Mouse (Mus musculus) ES-E14 (cell line): Measurements from ENCODE around the gene Cracr2b. TPM values are rescaled to one million over a fixed set of nuclear protein-coding genes. Genes with fewer than 3 reads are reported as not detected.

ENCODE experiments used
- DNase-seq: peaks from one replicate; pipeline ENCODE4 v3.0.0-alpha.2; 2013; ENCODE audit warnings: low read depth, low spot score
- H3K27ac ChIP-seq: 2 replicates; pipeline ENCODE4 v1.5.1; 2012; ENCODE audit warnings: low read depth, mild to moderate bottlenecking, low read length, moderate library complexity, mixed read lengths; ENCODE audit not compliant: poor library complexity, insufficient read depth, severe bottlenecking
- H3K36me3 ChIP-seq: 2 replicates; pipeline ENCODE4 v1.6.1; 2012; ENCODE audit warnings: mild to moderate bottlenecking, low read length, moderate library complexity, mixed read lengths; ENCODE audit not compliant: control insufficient read depth, poor library complexity, insufficient read depth, severe bottlenecking
- H3K4me1 ChIP-seq, 2 experiments: fragments of 150-350 bp in 1 of 2; sonication (generic) in 1 of 2; 2 replicates each; pipeline ENCODE4 v1.6.1; 2012; ENCODE audit warnings: low read length in 2 of 2, mild to moderate bottlenecking in 1 of 2, mixed read lengths in 1 of 2; ENCODE audit not compliant: control insufficient read depth in 2 of 2, insufficient read depth in 2 of 2, poor library complexity in 1 of 2
- H3K4me3 ChIP-seq, 2 experiments: fragments of 150-350 bp in 1 of 2; sonication (generic) in 1 of 2; 2 replicates each; pipeline ENCODE4 v1.5.1; 2012; ENCODE audit warnings: low read length in 2 of 2, low read depth in 1 of 2, mild to moderate bottlenecking in 1 of 2, mixed read lengths in 1 of 2; ENCODE audit not compliant: insufficient read depth in 1 of 2, poor library complexity in 1 of 2, severe bottlenecking in 1 of 2
- H3K9ac ChIP-seq: 2 replicates; pipeline ENCODE4 v1.6.1; 2012; ENCODE audit warnings: low read depth, mild to moderate bottlenecking, low read length, mixed read lengths; ENCODE audit not compliant: poor library complexity, insufficient read depth, severe bottlenecking
- H3K9me3 ChIP-seq: fragments of 150-350 bp; sonication (generic); 2 replicates; pipeline ENCODE4 v1.6.1; 2012; ENCODE audit warnings: low read depth, mild to moderate bottlenecking, low read length; ENCODE audit not compliant: control insufficient read depth, insufficient read depth
- CHD2 ChIP-seq: IDR thresholded peaks from 2 replicates; pipeline ENCODE4 v1.6.1; 2014; ENCODE audit warnings: mild to moderate bottlenecking, low read depth, low read length, inconsistent platforms
- HCFC1 ChIP-seq: IDR thresholded peaks from 2 replicates; pipeline ENCODE4 v1.6.1; 2012; ENCODE audit warnings: low read length, inconsistent platforms, borderline replicate concordance; ENCODE audit not compliant: insufficient read depth
- MAFK ChIP-seq: IDR thresholded peaks from 2 replicates; pipeline ENCODE4 v1.6.1; 2014; ENCODE audit warnings: mild to moderate bottlenecking, low read depth, low read length, inconsistent platforms; ENCODE audit not compliant: insufficient read depth
- ZC3H11A ChIP-seq: IDR thresholded peaks from 2 replicates; pipeline ENCODE4 v1.6.1; 2012; ENCODE audit warnings: low read depth, mild to moderate bottlenecking, inconsistent platforms, low read length, borderline replicate concordance
- ZNF384 ChIP-seq: IDR thresholded peaks from 2 replicates; pipeline ENCODE4 v1.6.1; 2012; ENCODE audit warnings: low read depth, low read length, inconsistent platforms
- in situ Hi-C, 2 experiments: fragments of 600-800 bp; cut with MboI; formaldehyde crosslinking; loops; one replicate each; pipeline ENCODE4 v1.15.1; 2025; ENCODE audit warnings: low sequenced_read_pairs in 2 of 2, inconsistent platforms in 1 of 2; ENCODE audit not compliant: unreplicated experiment in 2 of 2
- total RNA-seq: library from RNA; depleted of rRNA; stranded (reverse); fragments of 300-350 nt; gene quantifications from 2 replicates; pipeline ENCODE4 v1.2.3, GENCODE M21; 2012

Gene Cracr2b
- total RNA-seq, 1 experiment = 5.8 TPM

DNA sequence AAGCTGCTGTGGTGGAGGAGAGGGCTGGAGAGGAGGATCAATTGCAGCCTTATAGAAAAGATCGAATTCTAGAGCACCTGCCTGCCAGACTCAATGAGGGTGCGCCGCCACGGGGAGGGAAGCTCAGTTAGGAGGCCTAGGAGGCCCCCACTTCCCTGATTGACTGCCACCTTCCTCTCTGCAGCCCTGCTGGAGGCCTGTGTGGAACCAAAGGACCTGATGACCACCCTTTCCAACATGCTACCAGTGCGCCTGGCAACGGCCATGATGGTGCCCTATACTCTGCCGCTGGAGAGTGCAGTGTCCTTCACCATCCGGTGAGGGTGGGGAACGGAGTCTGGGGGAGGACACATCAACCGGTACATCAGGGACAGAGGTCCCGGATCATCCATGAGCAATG, 2.2 kb upstream of the Cracr2b start:
- H3K9me3 ChIP-seq = no peaks in the 10 kb centered on the region
- peaks cover 2 to 31% of the 10 kb centered on the region in 2 experiments; a peak in 3 of 4 replicates for H3K4me1 ChIP-seq
- no peak for DNase-seq
- H3K4me3 ChIP-seq = no peak overlapping the region
- H3K36me3 ChIP-seq = no peaks in the 10 kb centered on the region
- no peak for TF ChIP-seq CHD2
- no peak for TF ChIP-seq HCFC1
- no peak for TF ChIP-seq MAFK
- no peak for TF ChIP-seq ZNF384
- H3K9ac ChIP-seq = no peak overlapping the region
- no peak overlapping the region for H3K27ac ChIP-seq
- in situ Hi-C loops = no loop called here

DNA sequence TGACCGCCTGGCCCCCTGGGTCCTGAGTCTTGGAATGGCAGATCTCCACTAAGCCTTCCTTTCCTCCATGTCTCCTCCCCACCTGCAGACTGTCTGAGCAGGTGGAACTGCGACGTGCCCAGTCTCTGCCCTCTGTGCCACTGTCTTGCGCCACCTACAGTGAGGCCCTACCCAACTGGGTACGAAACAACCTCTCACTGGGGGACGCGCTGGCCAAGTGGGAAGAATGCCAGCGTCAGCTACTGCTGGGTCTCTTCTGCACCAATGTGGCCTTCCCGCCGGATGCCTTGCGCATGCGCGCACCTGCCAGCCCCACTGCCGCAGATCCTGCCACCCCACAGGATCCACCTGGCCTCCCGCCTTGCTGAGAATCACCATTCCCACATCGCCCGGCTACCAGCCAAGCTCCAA, 1.6 kb upstream of the Cracr2b start:
- Histone ChIP-seq H3K9ac (peak overlapping the region; percentile 56; the same call in 1 of the 2 replicates), H3K4me1 (peaks cover 2 to 34% of the 10 kb centered on the region in 2 experiments; a peak in 3 of 4 replicates), H3K27ac (no peak overlapping the region), H3K9me3 (no peaks in the 10 kb centered on the region), H3K4me3 (peak overlapping the region; percentile 47 to 66), H3K36me3 (no peaks in the 10 kb centered on the region)
- in situ Hi-C loops = no loop called here
- no peak for DNase-seq
- TF ChIP-seq MAFK = no peak
- TF ChIP-seq ZC3H11A = no peak
- TF ChIP-seq ZNF384 = no peak
- TF ChIP-seq HCFC1 = no peak
- TF ChIP-seq CHD2 = no peak

DNA sequence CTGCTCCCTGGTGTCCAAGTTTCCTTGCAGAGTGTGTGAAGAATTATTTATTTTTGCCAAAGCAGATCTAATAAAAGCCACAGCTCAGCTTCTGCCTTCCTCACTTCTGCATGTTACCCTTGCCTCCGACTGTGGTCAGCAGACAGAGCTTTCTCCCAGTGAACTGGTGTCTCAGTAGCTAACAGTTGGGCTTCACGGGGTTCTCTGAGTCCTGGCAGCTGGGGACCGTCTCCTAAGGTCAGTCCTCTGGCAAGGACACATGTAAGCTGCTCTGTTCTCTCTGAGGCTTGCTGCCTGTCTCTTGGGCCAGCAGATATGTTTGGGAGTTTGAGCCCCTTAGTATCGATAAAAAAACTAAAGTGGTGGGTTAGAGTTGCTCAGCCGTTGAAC, 898 bp upstream of the Cracr2b start:
- no peak overlapping the region; a peak in 1 of 4 replicates for H3K4me3 ChIP-seq
- no peak overlapping the region for H3K27ac ChIP-seq
- H3K9me3 ChIP-seq = no peaks in the 10 kb centered on the region
- in situ Hi-C loops = no loop called here
- TF ChIP-seq ZNF384 (no peak), MAFK (no peak), CHD2 (no peak), HCFC1 (no peak), ZC3H11A (no peak)
- DNase-seq = no peak
- H3K9ac ChIP-seq = no peak overlapping the region
- peaks cover 2 to 36% of the 10 kb centered on the region in 2 experiments; a peak in 3 of 4 replicates for H3K4me1 ChIP-seq
- H3K36me3 ChIP-seq = no peaks in the 10 kb centered on the region

- Histone ChIP-seq H3K9me3 (no peaks in the 10 kb centered on the region), H3K36me3 (no peaks in the 10 kb centered on the region), H3K4me1 (peaks cover 4 to 40% of the 10 kb centered on the region in 2 experiments; a peak in 3 of 4 replicates), H3K9ac (peak overlapping the region; percentile 67), H3K4me3 (peak overlapping the region; percentile 63 to 65), H3K27ac (no peak overlapping the region)
- in situ Hi-C loops = no loop called here
- TF ChIP-seq ZC3H11A (no peak), MAFK (no peak), HCFC1 (no peak), ZNF384 (no peak), CHD2 (no peak)
- no peak for DNase-seq
Observed at GRCm38 (mm10) chr7:141461521-141462332, 833 bp downstream of the Cracr2b start.
